9 mouse cellular contexts compared by ENCODE assay signal in genomic region chr5:140420616-140421015, GRCm38 (mm10). TPM values are rescaled to one million over a fixed set of nuclear protein-coding genes. Genes with fewer than 3 reads are reported as not detected.
A peak's percentile ranks its signal among the peaks of the same experiment; 100 is the strongest.
DNase-seq lines count a peak whose midpoint lies in the region; ATAC-seq lines count a peak whose summit lies in the region.
"Had no signal": no experiment of that assay in that cellular context is flagged by ENCODE, and none has a peak within 500 bp of the region (broad histone marks: within the 10 kb centered on the region; RNA-seq: fewer than 3 reads in every experiment).

No protein-coding gene starts in this region.

- H3K9me3 ChIP-seq in heart, embryonic 14.5 days (ENCODE audit: control insufficient read depth, low read length), result no peaks in the 10 kb centered on the region
- H3K9me3 ChIP-seq in hindbrain, embryonic 15.5 days, result no peaks in the 10 kb centered on the region
- H3K9me3 ChIP-seq in midbrain, embryonic 15.5 days, result no peaks in the 10 kb centered on the region

- DNase-seq in heart, postnatal 36 days, result no peak
- DNase-seq in c-Kit-positive CD71-positive TER-119-negative erythroid progenitor cells, embryonic 14.5 days (ENCODE audit: low read depth), result peak; percentile 62
- DNase-seq in urinary bladder, postnatal 25 days (ENCODE audit: low spot score), result no peak
- no peak for DNase-seq in adrenal gland, postnatal 36 days
- no peak for DNase-seq in cerebellum, adult 9-10 months

- peak overlapping the region; percentile 80 to 100 for H3K4me3 ChIP-seq in heart, embryonic 14.5 days (ENCODE audit: control insufficient read depth in 1 of 2, insufficient read depth in 1 of 2, low read depth in 1 of 2, low read length in 2 of 2)
- H3K4me3 ChIP-seq in hindbrain, embryonic 15.5 days, result peak overlapping the region; percentile 100
- peak overlapping the region; percentile 80 for H3K4me3 ChIP-seq in midbrain, embryonic 15.5 days

- peak overlapping the region; percentile 91 for H3K4me2 ChIP-seq in heart, embryonic 14.5 days (ENCODE audit: low read length)
- peak overlapping the region; percentile 92 for H3K4me2 ChIP-seq in hindbrain, embryonic 15.5 days
- H3K4me2 ChIP-seq in midbrain, embryonic 15.5 days, result peak overlapping the region; percentile 82

- ATAC-seq in heart, embryonic 14.5 days (ENCODE audit: insufficient number of reproducible peaks, insufficient read depth, low FRiP score, low read depth), result no peak
- no peak for ATAC-seq in hindbrain, embryonic 15.5 days (ENCODE audit: low FRiP score, low read depth)
- ATAC-seq in midbrain, embryonic 15.5 days (replicated peaks), result no peak
- ATAC-seq: Patski had no signal

- WGBS in heart, embryonic 14.5 days, result 49% methylated on average over 4 of the region's 4 CpGs
- 73% methylated on average over 4 of the region's 4 CpGs for WGBS in hindbrain, embryonic 15.5 days
- WGBS in midbrain, embryonic 15.5 days, result 75% methylated on average over 4 of the region's 4 CpGs

- H3K36me3 ChIP-seq in heart, embryonic 14.5 days (ENCODE audit: control insufficient read depth, insufficient read depth, low read length), result peaks cover 18% of the 10 kb centered on the region; the same call in 1 of the 2 replicates
- H3K36me3 ChIP-seq in hindbrain, embryonic 15.5 days, result no peaks in the 10 kb centered on the region
- no peaks in the 10 kb centered on the region for H3K36me3 ChIP-seq in midbrain, embryonic 15.5 days (replicated peaks)

- H3K27me3 ChIP-seq in heart, embryonic 14.5 days (ENCODE audit: control insufficient read depth, insufficient read depth, low read length), result no peaks in the 10 kb centered on the region
- no peaks in the 10 kb centered on the region for H3K27me3 ChIP-seq in hindbrain, embryonic 15.5 days
- no peaks in the 10 kb centered on the region for H3K27me3 ChIP-seq in midbrain, embryonic 15.5 days (replicated peaks)
- H3K27me3 ChIP-seq: Patski had no signal

- intact Hi-C loops in heart, postnatal 36 days (cut with DNase I), result loop anchor here (5.0 kb wide), 2 partner anchors 197 to 287 kb away; partner anchors contain the start of gene Brat1

- no peak overlapping the region for H3K27ac ChIP-seq in heart, embryonic 14.5 days (replicated peaks in 1 of 2; ENCODE audit: control insufficient read depth in 1 of 2, insufficient read depth in 1 of 2, low read depth in 2 of 2, low read length in 2 of 2)
- H3K27ac ChIP-seq in hindbrain, embryonic 15.5 days (replicated peaks), result no peak overlapping the region
- H3K27ac ChIP-seq in midbrain, embryonic 15.5 days, result no peak overlapping the region

- peak overlapping the region; percentile 92 for H3K9ac ChIP-seq in heart, embryonic 14.5 days (ENCODE audit: low read length)
- peak overlapping the region; percentile 99 for H3K9ac ChIP-seq in hindbrain, embryonic 15.5 days
- H3K9ac ChIP-seq in midbrain, embryonic 15.5 days, result peak overlapping the region; percentile 87; the same call in 1 of the 2 replicates

- H3K4me1 ChIP-seq in heart, embryonic 14.5 days (ENCODE audit: control insufficient read depth in 2 of 2, insufficient read depth in 2 of 2, low read length in 2 of 2), result peaks cover 7 to 27% of the 10 kb centered on the region in 2 experiments
- H3K4me1 ChIP-seq in hindbrain, embryonic 15.5 days (replicated peaks), result peaks cover 35% of the 10 kb centered on the region
- peaks cover 29% of the 10 kb centered on the region for H3K4me1 ChIP-seq in midbrain, embryonic 15.5 days

RNA-seq across cellular contexts. Expression of gene Eif3b, which starts 1.5 kb away (rescaled TPM):
- 92.9 and 108 TPM in 2 replicates for polyA plus RNA-seq in heart, embryonic 14.5 days (2014; fragmentation: Nextera tagmentation; extraction: Ambion mirVana)
- total RNA-seq in heart, postnatal 36 days (2021), result 10 to 100 TPM; 89.8 to 97.7 TPM
- 85.0 and 102 TPM in 2 replicates for polyA plus RNA-seq in hindbrain, embryonic 15.5 days (2015; fragmentation: Nextera tagmentation; extraction: Ambion mirVana)
- 78.4 and 91.4 TPM in 2 replicates for polyA plus RNA-seq in midbrain, embryonic 15.5 days (2015; fragmentation: Nextera tagmentation; extraction: Ambion mirVana)
- 100 to 1,000 TPM; 175 to 197 TPM for total RNA-seq in adrenal gland, postnatal 36 days (2021)

RNA-seq across cellular contexts. Expression of gene Gm4869, which starts 24.8 kb away (rescaled TPM):
- polyA plus RNA-seq in heart, embryonic 14.5 days (2014; fragmentation: Nextera tagmentation; extraction: Ambion mirVana), result not detected in 2 replicates
- not detected for total RNA-seq in heart, postnatal 36 days (2021)
- polyA plus RNA-seq in hindbrain, embryonic 15.5 days (2015; fragmentation: Nextera tagmentation; extraction: Ambion mirVana), result not detected in 2 replicates
- not detected in 2 replicates for polyA plus RNA-seq in midbrain, embryonic 15.5 days (2015; fragmentation: Nextera tagmentation; extraction: Ambion mirVana)
- under 1 TPM in 1 of 2 experiments, not detected in 1; 0.16 TPM for total RNA-seq in adrenal gland, postnatal 36 days (2021)
- polyA plus RNA-seq: Patski had no signal

RNA-seq across cellular contexts. Expression of gene Snx8, which starts 31.6 kb away (rescaled TPM):
- polyA plus RNA-seq in heart, embryonic 14.5 days (2014; fragmentation: Nextera tagmentation; extraction: Ambion mirVana), result 8.9 and 9.9 TPM in 2 replicates
- total RNA-seq in heart, postnatal 36 days (2021), result 10 to 100 TPM; 14.0 to 19.6 TPM
- polyA plus RNA-seq in hindbrain, embryonic 15.5 days (2015; fragmentation: Nextera tagmentation; extraction: Ambion mirVana), result 37.7 and 40.2 TPM in 2 replicates
- 40.5 and 41.4 TPM in 2 replicates for polyA plus RNA-seq in midbrain, embryonic 15.5 days (2015; fragmentation: Nextera tagmentation; extraction: Ambion mirVana)
- total RNA-seq in adrenal gland, postnatal 36 days (2021), result 10 to 100 TPM; 16.7 to 20.7 TPM
